Mouse (Mus musculus) left cerebral cortex, postnatal 36 days (tissue): ENCODE measurements around the gene Creb3l4. TPM values are rescaled to one million over a fixed set of nuclear protein-coding genes. Genes with fewer than 3 reads are reported as not detected.
A peak's percentile ranks its signal among the peaks of the same experiment; 100 is the strongest.
"Not testable (repeated sequence)": the region's sequence is repeated elsewhere in the genome, so short reads cannot be mapped to it uniquely, and the experiment has no call there.

ENCODE experiments used
- DNase-seq, 2 experiments: peaks; one replicate each; pipeline ENCODE4 v3.0.0; 2021 to 2022; ENCODE audit warnings: low spot score in 2 of 2, mixed read lengths in 1 of 2
- intact Hi-C: fragments of 180-260 bp; cut with DNase I; formaldehyde crosslinking; loops from one replicate; pipeline ENCODE4 v1.15.1; 2025
- total RNA-seq, 2 experiments: library from RNA; stranded (reverse); gene quantifications; 2 replicates each; pipeline ENCODE4 v1.2.3; 2021

Creb3l4 gene
- not detected for total RNA-seq

DNA sequence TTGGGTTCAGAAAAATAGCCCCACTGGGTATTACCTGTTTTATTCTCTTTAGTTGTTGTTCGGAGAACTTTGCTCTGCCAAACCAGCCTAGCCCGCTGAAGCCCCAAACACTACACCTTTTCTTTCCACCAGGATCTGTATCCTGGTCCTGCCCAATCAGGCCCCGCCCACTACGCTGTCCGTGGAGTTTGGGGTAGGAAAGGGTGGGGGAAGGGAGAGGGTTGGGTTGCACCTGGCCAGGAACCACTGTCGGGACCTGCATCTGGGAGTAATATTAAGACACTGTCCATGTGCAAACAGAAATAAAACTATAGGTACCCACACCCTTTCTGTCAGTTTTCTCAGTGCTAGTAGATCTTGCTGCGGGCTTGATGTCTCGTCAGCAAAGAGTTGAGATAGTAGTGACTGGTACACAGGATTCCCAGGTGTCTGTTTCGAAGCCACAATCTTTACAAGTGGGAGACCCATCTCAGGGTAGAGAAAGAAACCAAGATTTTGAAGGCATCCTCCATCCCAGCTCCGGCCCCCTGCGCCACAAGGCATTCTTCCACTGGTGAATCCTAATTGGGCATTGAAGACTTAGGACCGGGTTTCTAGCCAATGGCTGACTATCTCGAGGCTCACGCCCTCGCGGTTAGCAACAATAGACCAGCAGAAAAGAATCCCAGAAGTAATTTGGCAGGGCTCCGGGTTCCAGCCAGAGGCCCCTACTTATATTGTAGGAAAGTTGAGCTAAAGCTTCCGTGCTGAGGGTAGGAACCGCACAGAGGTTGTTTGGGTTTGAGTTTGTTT, at the start of gene Creb3l4:
Gene Creb3l4 (minus strand): TSS at position 529 of the 792 bp plus-strand sequence.
- intact Hi-C loops, result no loop called here
- no peak for DNase-seq

DNA sequence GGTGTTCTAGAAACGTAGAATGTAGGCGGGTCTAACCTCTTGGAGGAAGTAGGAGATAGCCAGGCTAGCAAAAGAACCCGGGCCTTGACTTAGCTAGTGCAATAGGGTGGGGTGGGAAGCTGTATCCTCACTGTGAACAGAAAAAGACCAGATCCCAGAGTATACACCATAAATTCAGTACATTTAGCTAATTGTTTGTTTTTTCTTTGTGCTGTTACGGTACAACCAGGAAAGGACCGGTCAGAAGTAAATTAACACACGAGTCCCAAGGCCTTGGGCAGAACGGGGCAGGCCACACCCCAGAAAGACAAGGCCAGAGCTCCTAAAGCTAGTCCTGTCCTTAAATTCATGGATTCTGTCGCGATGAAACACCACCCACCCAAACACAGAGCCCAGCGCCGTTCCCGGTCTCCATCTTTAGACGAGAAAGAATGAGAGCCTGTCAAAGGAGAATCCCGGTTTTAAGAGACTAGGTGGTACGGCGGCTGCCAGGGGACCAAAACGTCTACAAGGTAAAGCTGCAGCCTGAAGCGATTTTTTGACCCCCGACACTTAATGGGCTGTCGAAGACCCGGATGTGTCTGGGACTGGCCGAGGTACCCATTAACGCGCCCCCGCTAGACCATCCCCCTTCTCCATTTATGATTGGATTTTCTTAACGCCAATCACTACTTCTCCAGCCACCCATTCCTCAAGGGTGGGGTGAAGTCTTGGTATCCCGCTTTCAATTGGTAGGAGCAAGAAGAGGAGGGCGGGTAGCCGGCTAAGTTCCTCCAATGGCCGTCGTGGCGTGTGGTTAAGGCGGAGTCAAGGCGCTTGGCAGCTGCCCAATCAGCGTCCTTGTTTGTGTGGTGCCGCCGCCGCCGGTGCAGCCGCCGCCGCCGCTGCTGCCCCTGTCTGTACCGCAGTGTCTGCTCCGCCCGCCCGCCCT, 49.3 kb upstream of the Creb3l4 start, which contains the start of gene Gatad2b:
Gene Gatad2b (plus strand): TSS at position 834 of the 931 bp plus-strand sequence.
- intact Hi-C loops, result loop anchor here (5.0 kb wide), 2 partner anchors 45 to 80 kb away; no protein-coding TSS in a partner anchor
- DNase-seq, result peak; percentile 99

DNA sequence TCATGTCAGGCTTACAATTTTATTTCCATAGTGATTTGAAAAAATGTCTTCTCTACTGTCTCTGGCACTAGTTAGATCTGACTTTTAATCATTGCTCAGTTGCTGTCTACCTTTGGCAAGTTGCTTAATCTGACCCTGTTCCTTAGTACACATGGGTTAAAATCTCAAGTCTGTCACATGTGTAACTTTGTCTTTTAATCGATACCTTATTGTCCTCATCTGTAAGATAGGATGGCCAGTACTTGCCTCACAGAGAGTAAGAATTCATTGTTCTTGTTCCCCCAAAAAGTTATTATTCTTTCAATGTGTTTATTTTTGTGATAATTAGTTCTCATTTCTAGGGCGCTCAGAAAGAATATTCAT, 48.7 kb upstream of the Creb3l4 start:
- DNase-seq, result no peak
- intact Hi-C loops, result loop anchor here (5.0 kb wide), 2 partner anchors 45 to 80 kb away; no protein-coding TSS in a partner anchor

GRCm38 (mm10) chr3:90290602-90291001, 47.3 kb upstream of the Creb3l4 start:
- DNase-seq, result no peak
- intact Hi-C loops, result loop anchor here (5.0 kb wide), 2 partner anchors 47 to 82 kb away; no protein-coding TSS in a partner anchor

- DNase-seq, intact Hi-C loops: not testable (repeated sequence)
Measured at GRCm38 (mm10) chr3:90289403-90289802, 46.1 kb upstream of the Creb3l4 start.

DNA sequence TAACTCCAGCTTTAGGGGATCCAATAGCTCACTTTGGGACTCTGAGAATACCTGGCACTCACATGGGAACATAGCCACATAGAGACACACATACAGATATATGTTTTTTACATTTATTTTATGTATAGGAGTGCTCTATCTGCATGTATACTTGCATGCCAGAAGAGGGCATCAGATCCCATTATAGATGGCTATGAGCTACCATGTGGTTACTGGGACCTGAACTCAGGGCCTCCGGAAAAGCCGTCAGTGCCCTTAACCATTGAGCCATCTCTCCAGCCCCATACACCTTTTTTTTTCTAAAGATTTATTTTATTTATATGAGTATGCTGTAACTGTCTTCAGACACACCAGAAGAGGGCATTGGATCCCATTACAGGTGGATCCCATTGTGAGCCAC, 40.8 kb upstream of the Creb3l4 start:
- DNase-seq, result no peak
- intact Hi-C loops, result no loop called here

DNA sequence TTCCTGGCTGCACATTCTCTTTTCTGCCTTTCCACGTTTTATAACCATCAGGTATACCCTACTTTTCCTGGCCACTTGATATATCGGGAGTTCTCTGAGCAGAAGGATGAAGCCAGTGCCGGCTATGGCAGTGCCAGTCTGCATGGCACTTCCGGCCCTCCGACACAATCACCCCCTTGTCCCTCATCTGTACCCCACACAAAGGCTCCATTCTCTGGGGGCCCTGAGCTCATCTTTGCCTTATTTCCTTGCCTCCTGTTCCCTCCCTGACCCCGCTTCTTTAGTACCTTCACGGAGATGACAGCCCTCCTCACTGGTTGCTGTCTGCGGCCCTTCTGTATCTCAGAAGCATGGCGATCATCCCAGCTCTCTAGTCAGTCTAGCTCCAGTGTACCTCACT, 37.4 kb upstream of the Creb3l4 start:
- no peak for DNase-seq
- intact Hi-C loops, result no loop called here

GRCm38 (mm10) chr3:90279743-90280142, 36.4 kb upstream of the Creb3l4 start:
- no peak for DNase-seq
- intact Hi-C loops, result no loop called here

DNA sequence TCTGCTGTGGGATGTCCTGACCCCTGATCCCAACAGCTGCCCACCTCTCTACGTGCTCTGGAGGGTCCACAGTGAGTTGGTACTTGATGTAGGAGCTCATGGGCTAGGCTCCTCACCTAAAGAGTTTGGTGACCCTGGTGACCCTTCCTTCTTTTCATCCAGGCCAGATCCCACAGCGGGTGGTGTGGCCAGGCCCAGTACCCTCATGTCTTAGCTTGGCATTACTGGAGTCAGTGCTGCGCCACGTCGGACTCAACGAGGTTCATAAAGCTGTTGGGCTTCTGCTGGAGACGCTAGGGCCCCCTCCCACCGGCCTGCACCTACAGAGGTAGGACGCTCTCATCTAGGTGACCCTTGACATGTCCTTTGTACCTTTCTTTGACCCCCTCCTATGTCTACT, 35.9 kb upstream of the Creb3l4 start:
- intact Hi-C loops, result no loop called here
- no peak for DNase-seq

DNA sequence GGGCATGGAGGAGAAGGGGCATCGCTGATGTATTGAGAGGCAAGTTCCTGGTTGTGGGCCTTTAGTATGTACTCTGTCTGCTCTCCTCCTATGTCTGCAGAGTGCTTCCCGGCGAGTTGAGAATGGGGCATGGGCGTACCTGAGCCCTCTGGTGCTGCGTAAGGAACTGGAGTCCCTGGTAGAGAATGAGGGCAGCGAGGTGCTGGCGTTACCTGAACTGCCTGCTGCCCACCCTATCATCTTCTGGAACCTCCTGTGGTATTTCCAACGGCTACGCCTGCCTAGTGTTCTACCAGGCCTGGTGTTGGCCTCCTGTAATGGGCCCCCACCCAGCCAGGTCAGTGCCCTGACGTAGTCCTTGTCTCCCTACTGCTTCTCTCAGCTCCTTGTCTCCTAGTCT, 34.9 kb upstream of the Creb3l4 start:
- no peak for DNase-seq
- intact Hi-C loops, result no loop called here

DNA sequence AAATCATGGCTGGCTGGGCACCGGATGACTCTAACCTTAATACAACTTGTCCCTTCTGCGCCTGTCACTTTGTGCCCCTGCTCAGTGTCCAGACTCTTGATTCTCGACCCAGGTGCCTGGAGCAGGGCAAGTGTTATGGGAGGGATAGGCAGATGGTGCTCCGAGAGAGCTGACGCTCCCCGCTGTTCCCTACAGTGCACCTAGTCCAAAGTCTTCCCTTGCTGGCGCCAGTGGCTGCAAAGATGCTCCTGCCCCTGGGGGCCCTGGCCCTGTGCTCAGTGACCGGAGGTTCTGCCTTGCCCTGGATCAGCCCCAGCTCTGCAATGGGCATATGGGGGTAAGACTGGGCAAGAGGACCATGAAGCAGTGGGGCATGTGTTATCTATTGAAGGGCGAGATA, 34.5 kb upstream of the Creb3l4 start:
- DNase-seq, result no peak
- intact Hi-C loops, result no loop called here

- intact Hi-C loops, result no loop called here
- no peak for DNase-seq
Measured at GRCm38 (mm10) chr3:90276858-90277257, 33.5 kb upstream of the Creb3l4 start.

DNA sequence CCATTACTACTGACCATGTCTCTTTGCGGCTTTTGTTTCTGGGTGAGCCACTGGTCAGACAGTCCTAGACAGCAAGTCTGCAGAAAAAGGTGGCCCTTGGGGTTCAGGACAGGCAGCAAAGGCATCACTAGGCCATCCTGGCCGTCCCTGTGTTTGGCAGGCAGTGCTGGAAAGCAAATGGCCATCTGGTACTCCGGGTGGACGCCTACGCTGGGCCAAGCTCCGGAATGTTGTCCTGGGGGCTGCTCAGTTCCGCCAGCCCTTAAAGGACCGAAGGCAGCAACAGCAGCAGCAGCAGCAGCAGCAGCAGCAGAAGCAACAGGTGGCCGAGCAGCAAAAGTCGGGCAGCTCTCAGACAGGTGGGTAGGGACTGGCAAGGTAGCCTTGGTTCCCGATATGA, 32.0 kb upstream of the Creb3l4 start:
- no peak for DNase-seq
- intact Hi-C loops, result no loop called here

DNA sequence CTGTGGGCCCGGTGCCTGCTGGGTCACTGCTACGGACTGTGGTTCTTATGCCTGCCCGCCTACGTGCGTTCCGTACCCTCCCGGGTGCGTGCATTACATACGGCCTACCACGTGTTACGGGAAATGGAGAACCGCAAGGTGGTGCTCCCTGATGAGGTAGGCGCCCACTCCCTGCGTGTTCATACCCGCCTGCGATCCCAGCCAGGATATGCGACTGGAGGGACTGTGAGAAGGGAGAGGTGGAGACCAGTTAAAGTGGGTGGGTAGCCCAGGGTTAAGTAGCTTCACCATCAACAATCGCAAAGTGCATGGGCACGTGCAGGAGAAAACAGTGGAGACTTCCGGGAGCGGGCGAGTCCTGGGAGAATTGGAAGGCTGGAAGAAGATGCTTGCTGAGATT, 30.5 kb upstream of the Creb3l4 start:
- intact Hi-C loops, result no loop called here

GRCm38 (mm10) chr3:90272170-90272569, 28.9 kb upstream of the Creb3l4 start:
- intact Hi-C loops, result no loop called here
- DNase-seq, result no peak

More for the DNA sequence above, 30.5 kb upstream of the Creb3l4 start:
- no peak for DNase-seq

GRCm38 (mm10) chr3:90270784-90271183, 27.5 kb upstream of the Creb3l4 start:
- no peak for DNase-seq
- intact Hi-C loops, result no loop called here

- no peak for DNase-seq
- intact Hi-C loops, result loop anchor here (10.0 kb wide), 1 partner anchor 106 kb away; no protein-coding TSS in a partner anchor
Measured at GRCm38 (mm10) chr3:90268971-90269370, 25.7 kb upstream of the Creb3l4 start.

- DNase-seq, result no peak
- intact Hi-C loops, result loop anchor here (10.0 kb wide), 1 partner anchor 107 kb away; no protein-coding TSS in a partner anchor
Measured at GRCm38 (mm10) chr3:90268190-90268589, 24.9 kb upstream of the Creb3l4 start.

GRCm38 (mm10) chr3:90266901-90267775, 23.8 kb upstream of the Creb3l4 start:
- intact Hi-C loops, result loop anchor here (10.0 kb wide), 1 partner anchor 108 kb away; no protein-coding TSS in a partner anchor

More at GRCm38 (mm10) chr3:90266901-90267775, 23.8 kb upstream of the Creb3l4 start:
- DNase-seq, result no peak
